Mouse (Mus musculus) midbrain, postnatal 0 days (tissue): ENCODE results near the gene Mrps12. TPM values are rescaled to one million over a fixed set of nuclear protein-coding genes. Genes with fewer than 3 reads are reported as not detected.

ENCODE experiments used
- ATAC-seq: fragments of 200-750 bp; cut with Nextera tagmentation; 2 replicates; pipeline ENCODE4 v1.8.0; 2017; ENCODE audit warnings: moderate number of reproducible peaks, mild to moderate bottlenecking, moderate TSS enrichment, moderate library complexity; ENCODE audit not compliant: low FRiP score
- DNase-seq: peaks from one replicate; pipeline ENCODE4 v3.0.0-alpha.2; 2015; ENCODE audit warnings: low spot score
- H3K27ac ChIP-seq: fragments of 300-500 bp; sonication (generic); 2 replicates; pipeline ENCODE4 v1.5.1; 2014; ENCODE audit warnings: low read depth, mild to moderate bottlenecking, low read length, mixed read lengths
- H3K27me3 ChIP-seq: fragments of 300-500 bp; sonication (generic); 2 replicates; pipeline ENCODE4 v1.6.1; 2014; ENCODE audit warnings: low read length, control low read depth, mixed read lengths; ENCODE audit not compliant: insufficient read depth
- H3K36me3 ChIP-seq: fragments of 300-500 bp; sonication (generic); 2 replicates; pipeline ENCODE4 v1.6.1; 2014; ENCODE audit warnings: low read length, control low read depth, mixed read lengths; ENCODE audit not compliant: insufficient read depth
- H3K4me1 ChIP-seq: fragments of 300-500 bp; sonication (generic); 2 replicates; pipeline ENCODE4 v1.6.1; 2014; ENCODE audit warnings: mild to moderate bottlenecking, control low read depth, antibody characterized with exemption, low read length, mixed read lengths; ENCODE audit not compliant: insufficient read depth
- H3K4me2 ChIP-seq: fragments of 300-500 bp; sonication (generic); 2 replicates; pipeline ENCODE4 v1.6.1; 2014; ENCODE audit warnings: low read depth, mild to moderate bottlenecking, low read length, mixed read lengths; ENCODE audit not compliant: poor library complexity, severe bottlenecking
- H3K4me3 ChIP-seq: fragments of 300-500 bp; sonication (generic); 2 replicates; pipeline ENCODE4 v1.5.1; 2014; ENCODE audit warnings: low read depth, mild to moderate bottlenecking, low read length, moderate library complexity
- H3K9ac ChIP-seq: fragments of 300-500 bp; sonication (generic); replicated peaks from 2 replicates; pipeline ENCODE4 v1.6.1; 2014; ENCODE audit warnings: mild to moderate bottlenecking, low read length, moderate library complexity, mixed read lengths; ENCODE audit not compliant: poor library complexity, severe bottlenecking
- H3K9me3 ChIP-seq: fragments of 300-500 bp; sonication (generic); 2 replicates; pipeline ENCODE4 v1.6.1; 2016; ENCODE audit warnings: low read length, control low read depth
- CTCF ChIP-seq: IDR thresholded peaks from 2 replicates; pipeline ENCODE4 v1.5.1; 2016; ENCODE audit warnings: antibody characterized with exemption, mild to moderate bottlenecking
- WGBS: fragments of 180-500 bp; shearing (Covaris S2); extraction: QIAGEN DNeasy Blood & Tissue Kit; methylation state at CpG from one replicate; pipeline ENCODE4 v1.1.7; 2014; 5-methylcytosine and 5-hydroxymethylcytosine counted together
- polyA plus RNA-seq: library from polyadenylated mRNA; unstranded; fragments of >200 nt; fragmentation: Nextera tagmentation; extraction: Ambion mirVana; gene quantifications from 2 replicates; pipeline ENCODE4 v1.2.1, GENCODE M21; 2015
- total RNA-seq: library from RNA; depleted of rRNA; stranded (reverse); fragments of >200 nt; gene quantifications from 2 replicates; pipeline ENCODE4 v1.2.3, GENCODE M21; 2014

Gene Mrps12
- total and polyA plus RNA-seq, 2 experiments from 2014 or later: 67.5 to 97.3 TPM

- Histone ChIP-seq H3K27me3 (no peaks in the 10 kb centered on the region), H3K4me2 (no peak overlapping the region), H3K27ac (no peak overlapping the region), H3K4me1 (no peaks in the 10 kb centered on the region), H3K9me3 (no peaks in the 10 kb centered on the region), H3K36me3 (no peaks in the 10 kb centered on the region), H3K9ac (no peak overlapping the region), H3K4me3 (no peak overlapping the region)
- no peak for TF ChIP-seq CTCF
- WGBS: 86% methylated on average over 3 of the region's 3 CpGs
- peak; percentile 30 for DNase-seq
- ATAC-seq: no peak
Measured at GRCm38 (mm10) chr7:28720753-28721537, 20.7 kb downstream of the Mrps12 start.

- no peak for TF ChIP-seq CTCF
- Histone ChIP-seq H3K9ac (no peak overlapping the region), H3K36me3 (no peaks in the 10 kb centered on the region), H3K4me1 (no peaks in the 10 kb centered on the region), H3K4me2 (no peak overlapping the region), H3K27ac (no peak overlapping the region), H3K4me3 (no peak overlapping the region), H3K27me3 (no peaks in the 10 kb centered on the region), H3K9me3 (no peaks in the 10 kb centered on the region)
- WGBS: 87% methylated on average over 2 of the region's 2 CpGs
- ATAC-seq: no peak
- no peak for DNase-seq
Measured at GRCm38 (mm10) chr7:28719650-28720049, 22.0 kb downstream of the Mrps12 start.

GRCm38 (mm10) chr7:28719159-28719558 lies 22.5 kb downstream of the Mrps12 start:
- H3K4me3 ChIP-seq: no peak overlapping the region
- no peak overlapping the region for H3K9ac ChIP-seq
- ATAC-seq: no peak
- H3K9me3 ChIP-seq: no peaks in the 10 kb centered on the region
- no peak for TF ChIP-seq CTCF
- WGBS: 71% methylated on average over 4 of the region's 4 CpGs
- no peaks in the 10 kb centered on the region for H3K36me3 ChIP-seq
- no peak overlapping the region for H3K27ac ChIP-seq
- no peak overlapping the region for H3K4me2 ChIP-seq
- DNase-seq: no peak
- H3K27me3 ChIP-seq: no peaks in the 10 kb centered on the region
- no peaks in the 10 kb centered on the region for H3K4me1 ChIP-seq

GRCm38 (mm10) chr7:28717726-28718125 lies 23.9 kb downstream of the Mrps12 start:
- H3K9ac ChIP-seq: no peak overlapping the region
- no peak for ATAC-seq
- DNase-seq: no peak
- H3K27me3 ChIP-seq: no peaks in the 10 kb centered on the region
- no peak overlapping the region for H3K4me3 ChIP-seq
- no peaks in the 10 kb centered on the region for H3K36me3 ChIP-seq
- H3K4me1 ChIP-seq: no peaks in the 10 kb centered on the region
- H3K27ac ChIP-seq: no peak overlapping the region
- no peak overlapping the region for H3K4me2 ChIP-seq
- TF ChIP-seq CTCF: no peak
- no peaks in the 10 kb centered on the region for H3K9me3 ChIP-seq
- 87% methylated on average over 10 of the region's 10 CpGs for WGBS

- no peaks in the 10 kb centered on the region for H3K27me3 ChIP-seq
- ATAC-seq: 0 out of 2 replicates have a peak, but pooled peaks have one; percentile 60
- no peaks in the 10 kb centered on the region for H3K4me1 ChIP-seq
- H3K9ac ChIP-seq: peak within 1 kb of the TSS; percentile 5; the same call in 1 of the 2 replicates
- H3K9me3 ChIP-seq: no peaks in the 10 kb centered on the region
- TF ChIP-seq CTCF: no peak; the same call in 1 of the 2 replicates
- H3K36me3 ChIP-seq: no peaks in the 10 kb centered on the region
- peak within 1 kb of the TSS; percentile 64 for H3K4me2 ChIP-seq
- no peak for DNase-seq
- no peak within 1 kb of the TSS for H3K27ac ChIP-seq
- WGBS: 5% methylated on average over 36 of the region's 36 CpGs
- H3K4me3 ChIP-seq: peak within 1 kb of the TSS; percentile 34
Measured at GRCm38 (mm10) chr7:28716590-28717281, 24.9 kb downstream of the Mrps12 start, which contains the start of gene Fbxo17. Gene Fbxo17 (plus strand): TSS chr7:28716804.

GRCm38 (mm10) chr7:28715598-28715997 lies 26.0 kb downstream of the Mrps12 start:
- DNase-seq (no peak), ATAC-seq (no peak)
- WGBS: 97% methylated on average over 2 of the region's 2 CpGs
- no peak overlapping the region for H3K9ac ChIP-seq
- no peak overlapping the region for H3K27ac ChIP-seq
- no peak overlapping the region for H3K4me3 ChIP-seq
- H3K36me3 ChIP-seq: no peaks in the 10 kb centered on the region
- no peaks in the 10 kb centered on the region for H3K27me3 ChIP-seq
- peak; percentile 38; the same call in 1 of the 2 replicates for TF ChIP-seq CTCF
- H3K4me1 ChIP-seq: no peaks in the 10 kb centered on the region
- no peak overlapping the region for H3K4me2 ChIP-seq
- no peaks in the 10 kb centered on the region for H3K9me3 ChIP-seq
